11 mouse cellular contexts compared by ENCODE assay signal in the genomic region with DNA sequence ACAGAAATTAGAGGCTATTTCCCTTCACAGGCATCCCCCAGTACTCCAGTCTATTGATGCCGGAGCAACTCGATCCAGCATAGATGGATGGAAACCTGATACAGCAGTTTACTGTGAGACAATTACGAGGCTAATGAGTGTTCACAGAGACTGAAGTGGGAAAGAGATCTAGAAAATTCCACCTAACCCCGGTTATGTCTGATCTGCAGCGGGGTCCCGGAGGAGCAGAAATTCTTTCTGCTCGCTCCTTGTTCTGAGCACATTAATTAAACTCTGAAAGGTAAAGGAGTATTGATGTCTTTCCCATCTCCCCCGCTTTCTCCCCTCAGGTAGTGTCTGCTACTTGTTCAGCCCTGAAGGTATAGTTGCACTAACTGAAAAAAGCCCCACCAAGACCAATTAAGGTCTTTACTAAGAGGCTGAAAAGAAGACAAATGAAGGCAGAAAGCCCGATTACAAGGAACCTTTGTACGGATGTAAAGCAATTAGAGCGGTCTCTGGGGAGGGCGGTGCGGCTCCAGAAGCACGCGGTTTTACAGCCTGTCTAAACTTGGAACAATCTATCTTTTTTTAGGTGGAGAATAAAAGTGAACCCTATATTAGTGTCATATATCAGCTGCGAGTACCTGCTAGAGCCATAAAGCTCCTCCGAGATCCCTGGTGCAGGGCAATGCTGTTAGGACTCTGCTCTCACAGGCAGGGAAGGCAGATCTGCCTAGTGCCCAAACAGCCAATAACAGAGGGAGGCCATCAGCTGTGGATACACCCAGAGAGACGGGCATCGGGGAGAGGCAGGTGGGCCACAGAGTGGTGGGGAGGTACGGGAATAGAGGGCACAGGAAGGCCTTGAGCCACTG.
DNase-seq lines count a peak whose midpoint lies in the region; ATAC-seq and TF ChIP-seq lines count a peak whose summit lies in the region.
"Had no signal": no experiment of that assay in that cellular context is flagged by ENCODE, and none has a peak within 500 bp of the region (broad histone marks: within the 10 kb centered on the region; RNA-seq: fewer than 3 reads in every experiment).

No protein-coding gene starts in this region.

- H3K4me1 ChIP-seq in kidney, embryonic 14.5 days (ENCODE audit: control insufficient read depth, insufficient read depth, low read length) = peaks cover 26% of the 10 kb centered on the region
- H3K4me1 ChIP-seq in forebrain, embryonic 14.5 days (ENCODE audit: control insufficient read depth, insufficient read depth, low read length) = peaks cover 45% of the 10 kb centered on the region
- H3K4me1 ChIP-seq in intestine, postnatal 0 days (replicated peaks; ENCODE audit: control insufficient read depth, insufficient read depth, low read length) = no peaks in the 10 kb centered on the region
- H3K4me1 ChIP-seq in neural tube, embryonic 15.5 days = peaks cover 40% of the 10 kb centered on the region
- H3K4me1 ChIP-seq: liver, embryonic 13.5 days had no signal

- no peak overlapping the region for H3K4me3 ChIP-seq in kidney, embryonic 14.5 days (ENCODE audit: low read length)
- no peak overlapping the region for H3K4me3 ChIP-seq in forebrain, embryonic 14.5 days (ENCODE audit: low read depth, low read length)
- no peak overlapping the region for H3K4me3 ChIP-seq in intestine, postnatal 0 days (ENCODE audit: low read depth, low read length)
- no peak overlapping the region for H3K4me3 ChIP-seq in neural tube, embryonic 15.5 days (replicated peaks)
- H3K4me3 ChIP-seq: liver, embryonic 13.5 days had no signal

- no peak for TF ChIP-seq CTCF in intestine, postnatal 0 days (IDR thresholded peaks at IDR 0.05; ENCODE audit: low read depth)

- 0 out of 2 replicates have a peak overlapping the region, but pooled peaks have one; percentile 7 for H3K9ac ChIP-seq in kidney, embryonic 14.5 days (ENCODE audit: low read depth, low read length)
- H3K9ac ChIP-seq in forebrain, embryonic 14.5 days (ENCODE audit: low read length) = no peak overlapping the region
- no peak overlapping the region for H3K9ac ChIP-seq in intestine, postnatal 0 days (ENCODE audit: low read depth, low read length)
- H3K9ac ChIP-seq in neural tube, embryonic 15.5 days (replicated peaks) = no peak overlapping the region
- H3K9ac ChIP-seq: liver, embryonic 13.5 days had no signal

- peak; percentile 47; the same call in 1 of the 2 replicates for ATAC-seq in kidney, embryonic 14.5 days (ENCODE audit: low FRiP score, low TSS enrichment)
- ATAC-seq in forebrain, embryonic 14.5 days = peak; percentile 43
- peak; percentile 84 for ATAC-seq in intestine, postnatal 0 days
- peak; percentile 72 for ATAC-seq in neural tube, embryonic 15.5 days (ENCODE audit: low FRiP score)

- 13% methylated on average over 20 of the region's 20 CpGs for WGBS in kidney, embryonic 14.5 days
- 3% methylated on average over 20 of the region's 20 CpGs for WGBS in forebrain, embryonic 14.5 days
- WGBS in intestine, postnatal 0 days = 25% methylated on average over 20 of the region's 20 CpGs
- WGBS in neural tube, embryonic 15.5 days = 11% methylated on average over 20 of the region's 20 CpGs

- peak overlapping the region; percentile 25; the same call in 1 of the 2 replicates for H3K4me2 ChIP-seq in kidney, embryonic 14.5 days (replicated peaks; ENCODE audit: low read depth, low read length)
- H3K4me2 ChIP-seq in forebrain, embryonic 14.5 days (ENCODE audit: low read length) = 0 out of 2 replicates have a peak overlapping the region, but pooled peaks have one; percentile 10
- H3K4me2 ChIP-seq in intestine, postnatal 0 days (replicated peaks; ENCODE audit: low read depth) = peak overlapping the region; percentile 35
- H3K4me2 ChIP-seq in neural tube, embryonic 15.5 days = peak overlapping the region; percentile 40
- H3K4me2 ChIP-seq: liver, embryonic 13.5 days had no signal

- H3K27ac ChIP-seq in kidney, embryonic 14.5 days (ENCODE audit: low read depth, low read length) = no peak overlapping the region
- H3K27ac ChIP-seq in forebrain, embryonic 14.5 days (ENCODE audit: low read depth, low read length) = peak overlapping the region; percentile 22
- H3K27ac ChIP-seq in intestine, postnatal 0 days (ENCODE audit: low read depth, low read length) = no peak overlapping the region
- H3K27ac ChIP-seq in neural tube, embryonic 15.5 days (replicated peaks) = peak overlapping the region; percentile 61
- H3K27ac ChIP-seq: liver, embryonic 13.5 days had no signal

- no peaks in the 10 kb centered on the region for H3K36me3 ChIP-seq in kidney, embryonic 14.5 days (ENCODE audit: control insufficient read depth, insufficient read depth, low read length)
- no peaks in the 10 kb centered on the region for H3K36me3 ChIP-seq in forebrain, embryonic 14.5 days (ENCODE audit: control insufficient read depth, insufficient read depth, low read length)
- no peaks in the 10 kb centered on the region for H3K36me3 ChIP-seq in intestine, postnatal 0 days (ENCODE audit: control insufficient read depth, insufficient read depth)
- no peaks in the 10 kb centered on the region for H3K36me3 ChIP-seq in neural tube, embryonic 15.5 days
- H3K36me3 ChIP-seq: liver, embryonic 13.5 days had no signal

- no peaks in the 10 kb centered on the region for H3K27me3 ChIP-seq in kidney, embryonic 14.5 days (ENCODE audit: control insufficient read depth, insufficient read depth, low read length)
- 0 out of 2 replicates have a peak, but pooled peaks cover 3% of the 10 kb centered on the region for H3K27me3 ChIP-seq in forebrain, embryonic 14.5 days (replicated peaks; ENCODE audit: control insufficient read depth, insufficient read depth, low read length)
- no peaks in the 10 kb centered on the region for H3K27me3 ChIP-seq in intestine, postnatal 0 days (replicated peaks; ENCODE audit: control insufficient read depth, insufficient read depth, low read length)
- no peaks in the 10 kb centered on the region for H3K27me3 ChIP-seq in neural tube, embryonic 15.5 days (replicated peaks)
- H3K27me3 ChIP-seq: liver, embryonic 13.5 days had no signal

- DNase-seq in kidney, postnatal 25 days = no peak
- DNase-seq in forebrain, embryonic 14.5 days (ENCODE audit: low spot score) = peak; percentile 87
- DNase-seq in lung, postnatal 14 days = no peak
- DNase-seq in adrenal gland, adult 8-10 months = no peak
- no peak for DNase-seq in right cerebral cortex, postnatal 36 days (ENCODE audit: low spot score in 2 of 2)
- DNase-seq: heart, adult 11 months; kidney, postnatal 14 days; liver, embryonic 13.5 days had no signal

- H3K9me3 ChIP-seq in kidney, embryonic 14.5 days (ENCODE audit: control insufficient read depth, low read length) = no peaks in the 10 kb centered on the region
- H3K9me3 ChIP-seq in forebrain, embryonic 14.5 days (replicated peaks; ENCODE audit: control insufficient read depth, low read length) = no peaks in the 10 kb centered on the region
- no peaks in the 10 kb centered on the region for H3K9me3 ChIP-seq in intestine, postnatal 0 days (ENCODE audit: control insufficient read depth)
- H3K9me3 ChIP-seq in neural tube, embryonic 15.5 days (replicated peaks) = no peaks in the 10 kb centered on the region
- H3K9me3 ChIP-seq: liver, embryonic 13.5 days had no signal

Comparison
In these comparisons a context has a peak if more than half of its experiments do, and no peak if none do; other contexts are left out.
1. H3K27ac ChIP-seq: peak in forebrain, embryonic 14.5 days (single experiment) and neural tube, embryonic 15.5 days (single experiment); none in kidney, embryonic 14.5 days (single experiment) and intestine, postnatal 0 days (single experiment).
2. Peak in every context shown above with its lines, with median percentiles within 50 percentile points of each other: ATAC-seq and H3K4me2 ChIP-seq.